Mouse (Mus musculus): Measurements from ENCODE around the gene Pcgf2. TPM values are rescaled to one million over a fixed set of nuclear protein-coding genes. Genes with fewer than 3 reads are reported as not detected.

Pcgf2 gene
- polyA plus RNA-seq (2015; fragmentation: Nextera tagmentation; extraction: Ambion mirVana): 11.9 and 12.1 TPM in 2 replicates

- H3K27ac ChIP-seq (ENCODE audit: low read length): peak within 1 kb of the TSS; percentile 100
- H3K9ac ChIP-seq (ENCODE audit: low read depth, low read length): peak within 1 kb of the TSS; percentile 89
- peak within 1 kb of the TSS; percentile 93 for H3K4me2 ChIP-seq (ENCODE audit: low read depth, low read length)
- under 1% methylated on average over 85 of the region's 85 CpGs for WGBS
- no peaks in the 10 kb centered on the region for H3K27me3 ChIP-seq (replicated peaks; ENCODE audit: control insufficient read depth, insufficient read depth, low read length)
- H3K36me3 ChIP-seq (ENCODE audit: control insufficient read depth, insufficient read depth, low read length): no peaks in the 10 kb centered on the region
- H3K4me3 ChIP-seq (ENCODE audit: low read length): peak within 1 kb of the TSS; percentile 84
- ATAC-seq: peak; percentile 27
- peaks cover 52% of the 10 kb centered on the region for H3K4me1 ChIP-seq (ENCODE audit: control insufficient read depth, insufficient read depth, low read length)
- H3K9me3 ChIP-seq (ENCODE audit: control insufficient read depth, low read length): no peaks in the 10 kb centered on the region
These were observed at the start of gene Pcgf2 for GRCm38 (mm10) chr11:97700003-97700745. TSS of gene Pcgf2 (minus strand) at chr11:97700497.

- H3K36me3 ChIP-seq (ENCODE audit: control insufficient read depth, insufficient read depth, low read length): peaks cover 25% of the 10 kb centered on the region
- WGBS: 80% methylated on average over 5 of the region's 5 CpGs
These were observed 48.2 kb upstream of the Pcgf2 start for GRCm38 (mm10) chr11:97748496-97748895.

DNA sequence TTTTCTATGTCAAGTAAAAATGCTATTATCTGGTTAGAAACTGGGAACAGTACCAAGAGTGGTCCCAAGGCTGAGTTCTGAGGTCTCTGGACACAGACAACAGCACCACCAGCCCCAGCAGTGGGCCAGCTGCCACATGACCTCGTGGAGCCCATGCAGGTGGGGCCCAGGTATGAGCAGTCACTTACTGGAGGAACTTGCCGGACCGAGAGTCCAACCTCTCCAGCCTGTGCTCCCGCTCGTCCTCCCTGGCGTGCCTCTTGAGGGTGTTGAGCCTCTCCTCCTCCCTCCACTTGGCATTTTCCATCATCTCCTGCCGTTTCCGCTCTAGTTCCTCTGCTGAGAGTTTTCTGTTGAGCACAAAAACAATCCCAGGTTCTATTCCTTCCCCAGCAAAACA lies 47.5 kb upstream of the Pcgf2 start:
- peaks cover 18% of the 10 kb centered on the region for H3K36me3 ChIP-seq (ENCODE audit: control insufficient read depth, insufficient read depth, low read length)
- 91% methylated on average over 8 of the region's 8 CpGs for WGBS

More at GRCm38 (mm10) chr11:97748496-97748895, 48.2 kb upstream of the Pcgf2 start:
- ATAC-seq: no peak
- Histone ChIP-seq H3K27ac (ENCODE audit: low read length) (no peak overlapping the region), H3K4me2 (ENCODE audit: low read depth, low read length) (no peak overlapping the region), H3K9ac (ENCODE audit: low read depth, low read length) (no peak overlapping the region), H3K4me1 (ENCODE audit: control insufficient read depth, insufficient read depth, low read length) (peaks cover 3% of the 10 kb centered on the region), H3K9me3 (ENCODE audit: control insufficient read depth, low read length) (no peaks in the 10 kb centered on the region), H3K4me3 (ENCODE audit: low read length) (no peak overlapping the region), H3K27me3 (replicated peaks; ENCODE audit: control insufficient read depth, insufficient read depth, low read length) (no peaks in the 10 kb centered on the region)

DNA sequence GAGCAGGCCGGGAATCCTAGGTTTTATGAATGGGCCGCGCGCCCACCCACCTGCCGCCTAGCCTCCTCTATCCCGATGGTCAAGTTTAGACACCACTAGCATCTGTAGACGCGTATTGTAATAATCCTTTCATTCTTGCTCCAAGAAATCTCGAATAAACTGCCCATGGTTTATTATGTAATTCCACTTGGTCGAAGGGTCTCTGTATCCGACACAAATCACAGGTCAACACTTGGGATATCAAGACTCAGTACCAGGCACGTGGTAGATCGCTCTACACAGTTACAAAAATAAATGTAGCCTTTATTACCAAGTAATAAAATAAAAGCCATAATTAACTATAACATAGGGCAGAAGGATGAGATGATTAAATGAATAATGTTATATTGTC lies 45.0 kb upstream of the Pcgf2 start:
- no peaks in the 10 kb centered on the region for H3K9me3 ChIP-seq (ENCODE audit: control insufficient read depth, low read length)
- peaks cover 17% of the 10 kb centered on the region for H3K4me1 ChIP-seq (ENCODE audit: control insufficient read depth, insufficient read depth, low read length)
- peaks cover 9% of the 10 kb centered on the region; the same call in 1 of the 2 replicates for H3K36me3 ChIP-seq (ENCODE audit: control insufficient read depth, insufficient read depth, low read length)
- ATAC-seq: no peak
- H3K4me3 ChIP-seq (ENCODE audit: low read length): peak overlapping the region; percentile 84
- no peaks in the 10 kb centered on the region for H3K27me3 ChIP-seq (replicated peaks; ENCODE audit: control insufficient read depth, insufficient read depth, low read length)
- 9% methylated on average over 13 of the region's 13 CpGs for WGBS
- 0 out of 2 replicates have a peak overlapping the region, but pooled peaks have one; percentile 11 for H3K9ac ChIP-seq (ENCODE audit: low read depth, low read length)
- no peak overlapping the region for H3K27ac ChIP-seq (ENCODE audit: low read length)
- peak overlapping the region; percentile 72 for H3K4me2 ChIP-seq (ENCODE audit: low read depth, low read length)

More for the DNA sequence above, 47.5 kb upstream of the Pcgf2 start:
- Histone ChIP-seq H3K9me3 (ENCODE audit: control insufficient read depth, low read length) (no peaks in the 10 kb centered on the region), H3K4me2 (ENCODE audit: low read depth, low read length) (no peak overlapping the region), H3K27ac (ENCODE audit: low read length) (no peak overlapping the region), H3K27me3 (replicated peaks; ENCODE audit: control insufficient read depth, insufficient read depth, low read length) (no peaks in the 10 kb centered on the region), H3K4me1 (ENCODE audit: control insufficient read depth, insufficient read depth, low read length) (peaks cover 10% of the 10 kb centered on the region), H3K9ac (ENCODE audit: low read depth, low read length) (no peak overlapping the region), H3K4me3 (ENCODE audit: low read length) (no peak overlapping the region)
- no peak for ATAC-seq

DNA sequence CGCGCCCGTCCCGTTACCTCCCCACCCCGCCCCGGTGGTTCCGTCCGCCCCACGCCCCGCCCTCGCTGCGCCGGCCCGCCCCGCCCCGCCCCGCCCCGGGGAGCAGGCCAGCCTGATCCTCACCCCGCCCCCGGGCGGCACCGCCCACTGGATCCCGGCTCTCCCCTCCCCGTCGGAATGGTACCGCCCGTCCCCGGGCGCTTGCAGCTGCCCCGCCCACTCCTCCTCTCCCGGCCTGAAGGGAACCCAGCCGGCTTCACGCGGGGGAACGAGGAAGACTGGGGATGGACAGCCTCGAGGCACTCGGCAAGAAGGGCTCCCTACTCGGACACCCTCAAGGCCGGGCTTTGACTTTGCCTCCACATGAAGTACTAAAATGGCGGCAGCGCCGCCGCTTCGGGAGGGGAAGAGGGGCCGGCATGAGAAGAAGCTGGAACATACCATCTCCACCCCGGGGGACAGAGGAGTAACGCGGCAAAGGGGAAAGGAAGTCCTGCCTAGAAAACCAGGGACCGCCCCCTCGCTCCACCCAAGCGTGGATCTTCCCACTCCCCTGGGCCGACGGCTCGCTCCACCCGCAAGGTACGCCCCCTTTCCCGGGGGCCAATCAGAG lies 44.5 kb upstream of the Pcgf2 start:
- WGBS: under 1% methylated on average over 37 of the region's 57 CpGs
- H3K27me3 ChIP-seq (replicated peaks; ENCODE audit: control insufficient read depth, insufficient read depth, low read length): no peaks in the 10 kb centered on the region
- peaks cover 9% of the 10 kb centered on the region; the same call in 1 of the 2 replicates for H3K36me3 ChIP-seq (ENCODE audit: control insufficient read depth, insufficient read depth, low read length)
- H3K9ac ChIP-seq (ENCODE audit: low read depth, low read length): peak overlapping the region; percentile 95
- peaks cover 17% of the 10 kb centered on the region for H3K4me1 ChIP-seq (ENCODE audit: control insufficient read depth, insufficient read depth, low read length)
- H3K9me3 ChIP-seq (ENCODE audit: control insufficient read depth, low read length): no peaks in the 10 kb centered on the region
- H3K27ac ChIP-seq (ENCODE audit: low read length): peak overlapping the region; percentile 90
- peak; percentile 96 for ATAC-seq
- peak overlapping the region; percentile 91 for H3K4me2 ChIP-seq (ENCODE audit: low read depth, low read length)
- peak overlapping the region; percentile 84 for H3K4me3 ChIP-seq (ENCODE audit: low read length)

DNA sequence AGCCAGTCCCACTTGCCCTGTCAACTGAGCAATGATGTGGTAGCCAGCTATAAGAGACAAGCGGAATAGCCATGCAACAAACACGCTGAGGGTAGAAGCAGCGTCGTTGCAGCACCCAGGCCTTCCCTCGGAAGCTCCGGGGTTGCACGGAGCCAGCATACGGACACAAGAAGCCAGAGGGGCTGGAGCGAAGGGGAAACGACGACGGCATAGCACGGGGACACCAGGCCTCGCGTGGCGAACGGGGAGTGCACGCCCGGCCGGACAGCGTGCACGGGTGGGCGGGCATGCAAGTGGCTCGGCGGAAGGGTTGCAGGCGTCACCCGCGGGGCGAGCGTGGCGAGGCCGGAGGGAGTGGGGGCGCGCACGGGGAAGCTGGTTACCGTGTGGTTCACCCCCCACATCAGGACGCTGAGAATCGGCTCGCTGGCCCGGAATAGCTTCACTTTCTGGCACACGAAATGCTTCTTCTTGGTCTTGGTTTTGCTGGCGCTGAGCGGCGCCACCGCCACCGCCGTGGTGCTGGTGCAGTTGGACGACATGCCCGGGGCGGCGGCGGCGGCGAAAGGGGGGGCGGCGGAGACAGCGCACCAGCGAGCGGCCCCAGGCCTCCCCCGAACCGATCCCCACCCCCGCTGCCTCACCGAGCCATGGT lies 43.9 kb upstream of the Pcgf2 start, which contains the start of gene Pip4k2b:
Gene Pip4k2b, minus strand, starts transcription at position 642 of the 655 bp plus-strand sequence.
- H3K27ac ChIP-seq (ENCODE audit: low read length): peak within 1 kb of the TSS; percentile 90
- peak within 1 kb of the TSS; percentile 95 for H3K9ac ChIP-seq (ENCODE audit: low read depth, low read length)
- H3K27me3 ChIP-seq (replicated peaks; ENCODE audit: control insufficient read depth, insufficient read depth, low read length): no peaks in the 10 kb centered on the region
- WGBS: under 1% methylated on average over 59 of the region's 63 CpGs
- H3K9me3 ChIP-seq (ENCODE audit: control insufficient read depth, low read length): no peaks in the 10 kb centered on the region
- H3K36me3 ChIP-seq (ENCODE audit: control insufficient read depth, insufficient read depth, low read length): peaks cover 9% of the 10 kb centered on the region; the same call in 1 of the 2 replicates
- peak within 1 kb of the TSS; percentile 91 for H3K4me2 ChIP-seq (ENCODE audit: low read depth, low read length)
- H3K4me1 ChIP-seq (ENCODE audit: control insufficient read depth, insufficient read depth, low read length): peaks cover 17% of the 10 kb centered on the region
- peak within 1 kb of the TSS; percentile 84 for H3K4me3 ChIP-seq (ENCODE audit: low read length)
- ATAC-seq: peak; percentile 54

DNA sequence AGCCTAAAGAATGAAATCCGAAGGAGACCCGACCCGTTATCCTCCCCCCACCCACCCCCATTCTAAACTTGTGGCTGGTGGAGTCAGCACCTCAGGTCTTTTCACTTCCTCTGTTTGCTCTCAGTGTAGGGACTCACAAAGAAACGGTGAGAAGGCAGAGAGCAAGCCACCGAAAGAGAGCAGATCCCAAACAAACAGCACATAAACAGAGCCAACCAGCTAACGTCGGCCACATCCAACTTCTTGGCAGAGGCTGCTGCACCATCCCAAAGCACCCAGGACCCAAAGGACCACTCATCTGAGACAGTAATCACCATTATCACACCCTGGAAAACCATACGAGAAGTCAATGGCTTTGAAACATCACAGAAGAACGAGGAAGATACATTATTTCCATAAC lies 43.1 kb upstream of the Pcgf2 start:
- Histone ChIP-seq H3K4me2 (ENCODE audit: low read depth, low read length) (peak overlapping the region; percentile 91), H3K9me3 (ENCODE audit: control insufficient read depth, low read length) (no peaks in the 10 kb centered on the region), H3K27me3 (replicated peaks; ENCODE audit: control insufficient read depth, insufficient read depth, low read length) (no peaks in the 10 kb centered on the region), H3K9ac (ENCODE audit: low read depth, low read length) (peak overlapping the region; percentile 86), H3K4me1 (ENCODE audit: control insufficient read depth, insufficient read depth, low read length) (peaks cover 17% of the 10 kb centered on the region), H3K36me3 (ENCODE audit: control insufficient read depth, insufficient read depth, low read length) (peaks cover 6% of the 10 kb centered on the region; the same call in 1 of the 2 replicates), H3K27ac (ENCODE audit: low read length) (no peak overlapping the region), H3K4me3 (ENCODE audit: low read length) (peak overlapping the region; percentile 84)
- WGBS: 19% methylated on average over 9 of the region's 9 CpGs
- no peak for ATAC-seq

- Histone ChIP-seq H3K27me3 (replicated peaks; ENCODE audit: control insufficient read depth, insufficient read depth, low read length) (no peaks in the 10 kb centered on the region), H3K9me3 (ENCODE audit: control insufficient read depth, low read length) (no peaks in the 10 kb centered on the region), H3K27ac (ENCODE audit: low read length) (no peak overlapping the region), H3K4me3 (ENCODE audit: low read length) (no peak overlapping the region), H3K36me3 (ENCODE audit: control insufficient read depth, insufficient read depth, low read length) (peaks cover 5% of the 10 kb centered on the region; the same call in 1 of the 2 replicates), H3K4me2 (ENCODE audit: low read depth, low read length) (peak overlapping the region; percentile 91), H3K9ac (ENCODE audit: low read depth, low read length) (0 out of 2 replicates have a peak overlapping the region, but pooled peaks have one; percentile 86), H3K4me1 (ENCODE audit: control insufficient read depth, insufficient read depth, low read length) (peaks cover 17% of the 10 kb centered on the region)
- no peak for ATAC-seq
- WGBS: 88% methylated on average over 9 of the region's 9 CpGs
These were observed 42.3 kb upstream of the Pcgf2 start for GRCm38 (mm10) chr11:97742591-97742990.

DNA sequence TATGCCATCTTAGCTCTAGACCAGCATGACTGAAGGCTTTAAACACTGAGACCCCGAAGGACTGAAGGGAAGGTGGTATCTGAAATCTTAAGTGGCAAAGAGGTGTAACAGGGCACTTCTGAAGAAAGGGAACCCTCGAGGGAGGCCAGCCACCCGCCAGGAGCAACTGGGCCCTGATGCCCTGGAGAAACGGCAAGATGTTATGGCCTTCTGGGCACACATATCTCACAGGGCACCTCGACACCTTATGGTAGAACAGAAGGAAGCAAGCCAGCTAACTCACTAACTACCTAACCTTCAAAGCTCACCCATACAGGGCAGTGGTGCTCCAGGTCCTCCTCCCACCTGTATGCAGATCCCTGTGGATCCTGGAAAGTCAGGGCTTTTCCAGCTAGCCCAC lies 41.9 kb upstream of the Pcgf2 start:
- Histone ChIP-seq H3K9me3 (ENCODE audit: control insufficient read depth, low read length) (no peaks in the 10 kb centered on the region), H3K4me3 (ENCODE audit: low read length) (no peak overlapping the region), H3K27me3 (replicated peaks; ENCODE audit: control insufficient read depth, insufficient read depth, low read length) (no peaks in the 10 kb centered on the region), H3K4me2 (ENCODE audit: low read depth, low read length) (no peak overlapping the region), H3K27ac (ENCODE audit: low read length) (no peak overlapping the region), H3K4me1 (ENCODE audit: control insufficient read depth, insufficient read depth, low read length) (peaks cover 17% of the 10 kb centered on the region), H3K9ac (ENCODE audit: low read depth, low read length) (no peak overlapping the region), H3K36me3 (ENCODE audit: control insufficient read depth, insufficient read depth, low read length) (peaks cover 3% of the 10 kb centered on the region; the same call in 1 of the 2 replicates)
- WGBS: 93% methylated on average over 5 of the region's 5 CpGs
- no peak for ATAC-seq

Data from intestine, embryonic 16.5 days (tissue).